Mouse (Mus musculus) brain, embryonic 14.5 days (tissue): ENCODE results near the gene Tcf12. TPM values are rescaled to one million over a fixed set of nuclear protein-coding genes. Genes with fewer than 3 reads are reported as not detected.

Experiments
- DNase-seq: peaks from one replicate; pipeline ENCODE4 v3.0.0-alpha.2; 2011; ENCODE audit warnings: low read depth
- CTCF ChIP-seq: fragments of 200-500 bp; IDR thresholded peaks from 2 replicates; pipeline ENCODE4 v1.5.1; 2012; ENCODE audit warnings: inconsistent platforms, mild to moderate bottlenecking, moderate library complexity, borderline replicate concordance; ENCODE audit not compliant: insufficient read depth, insufficient read length; ENCODE audit errors: extremely low read depth
- POLR2A ChIP-seq: fragments of 200-500 bp; IDR thresholded peaks from 2 replicates; pipeline ENCODE4 v1.6.1; 2012; ENCODE audit warnings: mild to moderate bottlenecking, inconsistent platforms, borderline replicate concordance; ENCODE audit not compliant: poor library complexity, insufficient read depth, insufficient read length, severe bottlenecking; ENCODE audit errors: extremely low read depth
- polyA plus RNA-seq: library from polyadenylated mRNA; depleted of rRNA; stranded (reverse); fragments of >200 nt; gene quantifications from 2 replicates; pipeline ENCODE4 v1.2.3, GENCODE M21; 2012

The Tcf12 gene
- polyA plus RNA-seq, 1 experiment = 140 TPM

- no peak for DNase-seq
- no peak for TF ChIP-seq POLR2A
- TF ChIP-seq CTCF = no peak
Observed at GRCm38 (mm10) chr9:71960026-71960396, 151.7 kb downstream of the Tcf12 start.

GRCm38 (mm10) chr9:71959259-71960025 is 152.2 kb downstream of the Tcf12 start:
- TF ChIP-seq CTCF (no peak), POLR2A (no peak)
- DNase-seq = peak; percentile 87

GRCm38 (mm10) chr9:71953217-71953616 is 158.5 kb downstream of the Tcf12 start:
- DNase-seq = no peak
- TF ChIP-seq POLR2A (no peak), CTCF (no peak)

GRCm38 (mm10) chr9:71952621-71953076 is 159.0 kb downstream of the Tcf12 start:
- no peak for TF ChIP-seq CTCF
- no peak for TF ChIP-seq POLR2A
- DNase-seq = no peak

- no peak for DNase-seq
- TF ChIP-seq CTCF = no peak
- no peak for TF ChIP-seq POLR2A
Observed at GRCm38 (mm10) chr9:71951926-71952325, 159.7 kb downstream of the Tcf12 start.

- TF ChIP-seq POLR2A = no peak
- no peak for TF ChIP-seq CTCF
- no peak for DNase-seq
Observed at GRCm38 (mm10) chr9:71951341-71951740, 160.3 kb downstream of the Tcf12 start.

- TF ChIP-seq CTCF = no peak
- TF ChIP-seq POLR2A = no peak
- DNase-seq = no peak
Observed at GRCm38 (mm10) chr9:71944801-71945200, 166.9 kb downstream of the Tcf12 start.

GRCm38 (mm10) chr9:71942424-71942823 is 169.2 kb downstream of the Tcf12 start:
- DNase-seq = no peak
- TF ChIP-seq CTCF (no peak), POLR2A (no peak)

GRCm38 (mm10) chr9:71940016-71940415 is 171.7 kb downstream of the Tcf12 start:
- TF ChIP-seq POLR2A (no peak), CTCF (no peak)
- no peak for DNase-seq

- peak; percentile 29 for DNase-seq
- TF ChIP-seq CTCF = no peak
- TF ChIP-seq POLR2A = no peak
Observed at GRCm38 (mm10) chr9:71936199-71936598, 175.5 kb downstream of the Tcf12 start.

- no peak for DNase-seq
- no peak for TF ChIP-seq POLR2A
- no peak for TF ChIP-seq CTCF
Observed at GRCm38 (mm10) chr9:71934833-71935232, 176.8 kb downstream of the Tcf12 start.

GRCm38 (mm10) chr9:71931965-71932364 is 179.7 kb downstream of the Tcf12 start:
- TF ChIP-seq CTCF (no peak), POLR2A (no peak)
- DNase-seq = no peak
